In genomic region chr1:153739437-153740015, GRCm38 (mm10) we compare ENCODE assay signal across 7 mouse cellular contexts. TPM values are rescaled to one million over a fixed set of nuclear protein-coding genes. Genes with fewer than 3 reads are reported as not detected.
DNase-seq lines count a peak whose midpoint lies in the region; ATAC-seq and TF ChIP-seq lines count a peak whose summit lies in the region.

No protein-coding gene starts in this region.

- no peak overlapping the region for H3K9ac ChIP-seq in forebrain, embryonic 16.5 days (replicated peaks; ENCODE audit: low read depth, low read length)
- H3K9ac ChIP-seq in liver, embryonic 14.5 days (replicated peaks), result no peak overlapping the region

- no peak for ATAC-seq in forebrain, embryonic 16.5 days
- no peak for ATAC-seq in liver, embryonic 14.5 days (ENCODE audit: insufficient read depth)

- H3K27me3 ChIP-seq in testis, adult 2 months (ENCODE audit: control insufficient read depth, insufficient read depth, low read length), result no peaks in the 10 kb centered on the region
- no peaks in the 10 kb centered on the region for H3K27me3 ChIP-seq in forebrain, embryonic 16.5 days (replicated peaks; ENCODE audit: control insufficient read depth, insufficient read depth, low read length)
- H3K27me3 ChIP-seq in liver, embryonic 14.5 days (ENCODE audit: control insufficient read depth, insufficient read depth, low read length), result peaks cover 24% of the 10 kb centered on the region

- peak overlapping the region; percentile 70 for H3K4me2 ChIP-seq in forebrain, embryonic 16.5 days (ENCODE audit: low read length)
- H3K4me2 ChIP-seq in liver, embryonic 14.5 days (ENCODE audit: low read depth), result peak overlapping the region; percentile 49

- H3K27ac ChIP-seq in testis, adult 2 months (ENCODE audit: control insufficient read depth, insufficient read depth, low read depth, low read length), result no peak overlapping the region
- H3K27ac ChIP-seq in forebrain, embryonic 16.5 days (ENCODE audit: low read length), result no peak overlapping the region
- no peak overlapping the region for H3K27ac ChIP-seq in liver, embryonic 14.5 days

- no peaks in the 10 kb centered on the region for H3K9me3 ChIP-seq in forebrain, embryonic 16.5 days (ENCODE audit: control insufficient read depth, low read length)
- no peaks in the 10 kb centered on the region for H3K9me3 ChIP-seq in liver, embryonic 14.5 days (ENCODE audit: control insufficient read depth, low read length)

- peak overlapping the region; percentile 4; the same call in 1 of the 2 replicates for H3K4me3 ChIP-seq in testis, adult 2 months (ENCODE audit: control insufficient read depth, low read depth, low read length)
- H3K4me3 ChIP-seq in forebrain, embryonic 16.5 days (replicated peaks; ENCODE audit: low read length), result peak overlapping the region; percentile 53
- no peak overlapping the region for H3K4me3 ChIP-seq in liver, embryonic 14.5 days (ENCODE audit: insufficient read depth in 1 of 2, low read depth in 2 of 2, low read length in 2 of 2)

- no peaks in the 10 kb centered on the region for H3K36me3 ChIP-seq in testis, adult 2 months (ENCODE audit: control insufficient read depth, insufficient read depth, low read length)
- no peaks in the 10 kb centered on the region for H3K36me3 ChIP-seq in forebrain, embryonic 16.5 days (ENCODE audit: control insufficient read depth, insufficient read depth)
- H3K36me3 ChIP-seq in liver, embryonic 14.5 days (replicated peaks; ENCODE audit: control insufficient read depth, insufficient read depth, low read depth), result no peaks in the 10 kb centered on the region

- 12% methylated on average over 13 of the region's 13 CpGs for WGBS in forebrain, embryonic 16.5 days
- WGBS in liver, embryonic 14.5 days (ENCODE audit: insufficient replicate concordance), result 13% methylated on average over 13 of the region's 13 CpGs

- TF ChIP-seq EP300 in liver, embryonic 14.5 days (IDR thresholded peaks at IDR 0.05; ENCODE audit: low read depth), result no peak

- no peak for TF ChIP-seq POLR2A in testis, adult 2 months (IDR thresholded peaks at IDR 0.05; ENCODE audit: control insufficient read depth, low read depth, low read length)

- no peak for TF ChIP-seq CTCF in testis, adult 2 months (IDR thresholded peaks at IDR 0.05; ENCODE audit: control insufficient read depth, insufficient read depth, insufficient replicate concordance, low read depth, low read length)
- TF ChIP-seq CTCF in liver, embryonic 14.5 days (IDR thresholded peaks at IDR 0.05; ENCODE audit: low read depth), result no peak

- DNase-seq in testis, postnatal 10 days (ENCODE audit: low spot score), result no peak
- DNase-seq in liver, embryonic 14.5 days (ENCODE audit: low read depth in 3 of 3, low spot score in 3 of 3), result no peak
- no peak for DNase-seq in adrenal gland, adult 18-20 months (ENCODE audit: low spot score in 2 of 2)
- no peak for DNase-seq in right cerebral cortex, postnatal 25 days
- no peak for DNase-seq in spleen, adult 18-20 months

- peaks cover 21% of the 10 kb centered on the region for H3K4me1 ChIP-seq in testis, adult 2 months (ENCODE audit: control insufficient read depth, insufficient read depth, low read length)
- peaks cover 32% of the 10 kb centered on the region for H3K4me1 ChIP-seq in forebrain, embryonic 16.5 days (replicated peaks; ENCODE audit: control insufficient read depth, insufficient read depth, low read length)
- no peaks in the 10 kb centered on the region; a peak in 1 of 4 replicates for H3K4me1 ChIP-seq in liver, embryonic 14.5 days (replicated peaks; ENCODE audit: control insufficient read depth in 2 of 2, insufficient read depth in 2 of 2, low read length in 1 of 2)

RNA-seq across cellular contexts. Expression of gene Rgs16, which starts 0.6 kb away (rescaled TPM):
- 0.89 and 1.1 TPM in 2 replicates for polyA plus RNA-seq in testis, adult 2 months (2012; rRNA removed)
- 32.9 and 34.3 TPM in 2 replicates for polyA plus RNA-seq in forebrain, embryonic 16.5 days (2015; fragmentation: Nextera tagmentation; extraction: Ambion mirVana)
- polyA plus RNA-seq in liver, embryonic 14.5 days (2012; rRNA removed), result 0.08 and 0.16 TPM in 2 replicates
- 0.19 TPM in 1 of 2 replicates, not detected in the other for polyA plus RNA-seq in liver, embryonic 14.5 days (2014; fragmentation: Nextera tagmentation; extraction: Ambion mirVana)
- 1 to 10 TPM; 1.3 to 6.1 TPM for total RNA-seq in adrenal gland, adult 18-20 months (2021)

RNA-seq across cellular contexts. Expression of gene Rnasel, which starts 9.7 kb away (rescaled TPM):
- polyA plus RNA-seq in testis, adult 2 months (2012; rRNA removed), result 1.7 and 1.8 TPM in 2 replicates
- polyA plus RNA-seq in forebrain, embryonic 16.5 days (2015; fragmentation: Nextera tagmentation; extraction: Ambion mirVana), result 40.4 and 42.7 TPM in 2 replicates
- polyA plus RNA-seq in liver, embryonic 14.5 days (2012; rRNA removed), result 12.4 and 17.8 TPM in 2 replicates
- polyA plus RNA-seq in liver, embryonic 14.5 days (2014; fragmentation: Nextera tagmentation; extraction: Ambion mirVana), result 15.6 TPM in 2 replicates
- 1 to 10 TPM; 7.1 to 9.0 TPM for total RNA-seq in adrenal gland, adult 18-20 months (2021)

Comparison
In these comparisons a context has a peak if more than half of its experiments do, and no peak if none do; other contexts are left out.
1. H3K4me3 ChIP-seq: peak in testis, adult 2 months (single experiment) and forebrain, embryonic 16.5 days (single experiment); none in liver, embryonic 14.5 days (0 of 2).
2. RNA of gene Rgs16, which starts 0.6 kb away (polyA plus RNA-seq): 32.9 to 34.3 TPM in forebrain, embryonic 16.5 days; 0.89 to 1.1 TPM in testis, adult 2 months and 0.08 to 0.19 TPM in liver, embryonic 14.5 days; every median in the first group is over 10 times any median in the second.